In the genomic region with DNA sequence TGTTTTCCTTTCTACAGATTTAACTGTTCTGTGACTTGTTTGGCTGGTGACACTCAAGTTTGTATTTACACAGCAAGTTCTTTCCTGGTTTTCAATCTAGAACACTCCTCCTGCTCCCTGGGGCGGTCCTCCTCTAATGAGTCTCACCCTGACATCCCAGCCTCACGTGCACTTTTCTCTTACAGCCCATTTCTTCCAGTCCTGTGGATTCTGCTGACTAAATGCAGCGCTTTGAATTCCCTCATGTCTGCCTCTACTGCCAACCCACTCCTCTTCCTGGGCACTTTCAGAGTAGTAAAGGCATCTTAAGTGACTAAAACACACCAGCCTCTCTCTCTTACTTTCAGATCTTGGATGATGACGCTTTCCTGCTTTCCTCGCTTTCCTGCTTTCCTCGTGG, we compare ENCODE assay signal across 8 mouse cellular contexts. TPM values are rescaled to one million over a fixed set of nuclear protein-coding genes. Genes with fewer than 3 reads are reported as not detected.
DNase-seq lines count a peak whose midpoint lies in the region; ATAC-seq and TF ChIP-seq lines count a peak whose summit lies in the region.

No protein-coding gene starts in this region.

- H3K27ac ChIP-seq in heart, embryonic 13.5 days (replicated peaks) = peak overlapping the region; percentile 87
- peak overlapping the region; percentile 39 for H3K27ac ChIP-seq in bone marrow macrophage, adult 2 months (ENCODE audit: insufficient read depth, low read depth, low read length)
- peak overlapping the region; percentile 88 for H3K27ac ChIP-seq in liver, embryonic 15.5 days (replicated peaks)

- intact Hi-C loops in heart, postnatal 14 days (cut with DNase I) = no loop called here

- H3K9me3 ChIP-seq in heart, embryonic 13.5 days = no peaks in the 10 kb centered on the region
- H3K9me3 ChIP-seq in liver, embryonic 15.5 days (replicated peaks) = no peaks in the 10 kb centered on the region

- peak overlapping the region; percentile 79 for H3K4me2 ChIP-seq in heart, embryonic 13.5 days
- H3K4me2 ChIP-seq in liver, embryonic 15.5 days = peak overlapping the region; percentile 84

- TF ChIP-seq POLR2A in bone marrow macrophage, adult 2 months (IDR thresholded peaks at IDR 0.05; ENCODE audit: borderline replicate concordance, low read depth, low read length) = no peak

- H3K27me3 ChIP-seq in heart, embryonic 13.5 days (replicated peaks) = 0 out of 2 replicates have a peak, but pooled peaks cover 4% of the 10 kb centered on the region
- no peaks in the 10 kb centered on the region for H3K27me3 ChIP-seq in liver, embryonic 15.5 days

- H3K4me1 ChIP-seq in heart, embryonic 13.5 days = peaks cover 18% of the 10 kb centered on the region
- peaks cover 10% of the 10 kb centered on the region for H3K4me1 ChIP-seq in bone marrow macrophage, adult 2 months (ENCODE audit: control insufficient read depth, insufficient read depth, low read length)
- peaks cover 74% of the 10 kb centered on the region for H3K4me1 ChIP-seq in liver, embryonic 15.5 days (replicated peaks)

- peaks cover 4% of the 10 kb centered on the region; the same call in 1 of the 2 replicates for H3K36me3 ChIP-seq in heart, embryonic 13.5 days
- H3K36me3 ChIP-seq in liver, embryonic 15.5 days (replicated peaks) = peaks cover 11% of the 10 kb centered on the region; the same call in 1 of the 2 replicates

- DNase-seq in heart, postnatal 14 days = no peak
- DNase-seq in yolk sac, embryonic 10.5 days (ENCODE audit: low spot score) = peak; percentile 60
- DNase-seq in ovary, postnatal 10 days (ENCODE audit: low spot score) = no peak
- no peak for DNase-seq in spleen, postnatal 14 days (ENCODE audit: low spot score in 2 of 2)

- no peak for TF ChIP-seq CTCF in bone marrow macrophage, adult 2 months (IDR thresholded peaks at IDR 0.05; ENCODE audit: low read depth, low read length)

- H3K4me3 ChIP-seq in heart, embryonic 13.5 days = peak overlapping the region; percentile 70
- H3K4me3 ChIP-seq in bone marrow macrophage, adult 2 months (ENCODE audit: insufficient read depth, low read length) = peak overlapping the region; percentile 67
- peak overlapping the region; percentile 72 for H3K4me3 ChIP-seq in liver, embryonic 15.5 days (replicated peaks)

- no peak for ATAC-seq in heart, embryonic 13.5 days (ENCODE audit: extremely low read depth, insufficient number of reproducible peaks, low FRiP score, low TSS enrichment)
- peak; percentile 28 for ATAC-seq in inflammation-experienced regulatory T-cells, adult 6 months
- no peak for ATAC-seq in liver, embryonic 15.5 days (ENCODE audit: insufficient read depth)

- peak overlapping the region; percentile 89 for H3K9ac ChIP-seq in heart, embryonic 13.5 days
- peak overlapping the region; percentile 77 for H3K9ac ChIP-seq in liver, embryonic 15.5 days

- WGBS in heart, embryonic 13.5 days = 6% methylated on average over 6 of the region's 6 CpGs
- WGBS in liver, embryonic 15.5 days (ENCODE audit: insufficient replicate concordance) = 14% methylated on average over 6 of the region's 6 CpGs

RNA-seq across cellular contexts. Expression of a gene that starts 0.9 kb away (rescaled TPM):
- polyA plus RNA-seq in heart, embryonic 13.5 days (2015; fragmentation: Nextera tagmentation; extraction: Ambion mirVana) = 24.2 and 25.6 TPM in 2 replicates
- 10 to 100 TPM; 14.5 to 15.9 TPM for total RNA-seq in heart, postnatal 14 days (2021)
- 10.5 and 12.9 TPM in 2 replicates for polyA plus RNA-seq in bone marrow macrophage, adult 2 months (2012; ENCODE audit: insufficient read depth, insufficient read length, missing spikeins)
- 10 to 100 TPM; 13.4 to 17.2 (median 15.1) TPM for polyA plus RNA-seq in inflammation-experienced regulatory T-cells, adult 6 months (2017; shearing (Covaris generic))
- 73.4 and 88.1 TPM in 2 replicates for polyA plus RNA-seq in liver, embryonic 15.5 days (2015; fragmentation: Nextera tagmentation; extraction: Ambion mirVana)

RNA-seq across cellular contexts. Expression of a gene that starts 19.3 kb away (rescaled TPM):
- polyA plus RNA-seq in heart, embryonic 13.5 days (2015; fragmentation: Nextera tagmentation; extraction: Ambion mirVana) = 17.7 and 21.2 TPM in 2 replicates
- total RNA-seq in heart, postnatal 14 days (2021) = 10 to 100 TPM; 31.7 to 37.8 TPM
- not detected in 2 replicates for polyA plus RNA-seq in bone marrow macrophage, adult 2 months (2012; ENCODE audit: insufficient read depth, insufficient read length, missing spikeins)
- under 1 TPM in 1 of 3 experiments, not detected in 2; 0.12 TPM for polyA plus RNA-seq in inflammation-experienced regulatory T-cells, adult 6 months (2017; shearing (Covaris generic))
- 1.6 and 1.7 TPM in 2 replicates for polyA plus RNA-seq in liver, embryonic 15.5 days (2015; fragmentation: Nextera tagmentation; extraction: Ambion mirVana)
